Mouse (Mus musculus) heart, adult 8-10 months (tissue): ENCODE data around the gene Rp2. TPM values are rescaled to one million over a fixed set of nuclear protein-coding genes. Genes with fewer than 3 reads are reported as not detected.
"Not testable (repeated sequence)": the region's sequence is repeated elsewhere in the genome, so short reads cannot be mapped to it uniquely, and the experiment has no call there.

ENCODE experiments used
- DNase-seq: peaks from one replicate; pipeline ENCODE4 v3.0.0; 2022; ENCODE audit warnings: low spot score
- total RNA-seq, 4 experiments: library from RNA; stranded (reverse); gene quantifications; 2 replicates each; pipeline ENCODE4 v1.2.4; 2022

Rp2 gene
- total RNA-seq, result 10 to 100 TPM in 2 of 4 experiments, 1 to 10 TPM in 2; 8.4 to 12.2 (median 10.1) TPM

GRCm38 (mm10) chrX:20364391-20365365 is at the start of gene Rp2:
Gene Rp2 (plus strand): TSS chrX:20364481.
- peak; percentile 75 for DNase-seq

GRCm38 (mm10) chrX:20332756-20333155 is 31.5 kb upstream of the Rp2 start:
- no peak for DNase-seq

GRCm38 (mm10) chrX:20335722-20336121 is 28.6 kb upstream of the Rp2 start:
- peak; percentile 17 for DNase-seq

DNA sequence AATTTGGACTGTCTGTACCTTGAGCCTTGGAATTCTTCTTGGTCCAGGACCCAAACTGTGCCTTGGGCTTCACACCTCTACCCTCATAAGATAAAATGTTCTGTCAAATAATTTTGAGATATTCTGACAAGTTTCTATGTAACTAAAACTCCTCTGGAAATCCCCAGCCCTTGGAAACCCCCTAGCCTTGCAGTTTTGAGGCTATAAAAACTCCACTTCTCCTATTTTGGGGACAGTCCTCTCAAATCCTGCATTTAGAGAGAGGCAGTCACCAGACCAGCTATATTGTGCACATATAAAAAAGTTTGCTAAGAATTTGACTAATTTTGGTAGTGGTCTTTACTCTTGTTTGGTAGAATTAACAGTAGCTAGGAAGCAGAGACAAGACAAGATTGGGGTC is 19.3 kb upstream of the Rp2 start:
- DNase-seq, result no peak

DNA sequence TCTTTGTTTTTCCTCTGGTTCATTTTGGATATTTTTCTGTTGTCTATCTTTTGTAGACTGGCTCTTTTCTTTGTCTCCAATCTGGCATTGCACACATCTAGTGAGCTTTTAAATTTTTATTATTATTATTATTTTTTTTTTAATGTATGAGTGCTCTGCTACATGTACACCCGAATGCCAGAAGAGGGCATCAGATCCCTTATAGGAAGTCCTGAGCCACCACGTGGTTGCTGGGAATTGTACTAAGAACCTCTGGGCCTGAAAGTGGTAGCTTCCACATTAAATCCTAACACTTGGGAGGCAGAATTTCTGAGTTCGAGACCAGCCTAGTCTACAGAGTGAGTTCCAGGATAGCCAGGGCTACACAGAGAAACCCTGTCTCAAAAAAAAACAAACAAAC is 17.9 kb upstream of the Rp2 start:
- no peak for DNase-seq

DNA sequence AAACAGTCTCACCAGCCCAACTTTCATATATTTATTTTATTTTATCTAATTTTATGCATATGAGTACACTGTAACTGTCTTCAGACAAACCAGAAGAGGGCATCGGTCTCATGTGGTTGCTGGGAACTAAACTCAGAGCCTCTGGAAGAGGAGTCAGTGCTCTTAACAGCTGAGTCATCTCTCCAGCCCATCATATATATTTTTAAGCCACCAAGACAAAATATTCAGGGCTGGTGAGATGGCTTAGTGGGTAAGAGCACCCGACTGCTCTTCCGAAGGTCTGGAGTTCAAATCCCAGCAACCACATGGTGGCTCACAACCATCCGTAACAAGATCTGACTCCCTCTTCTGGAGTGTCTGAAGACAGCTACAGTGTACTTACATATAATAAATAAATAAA is 14.0 kb upstream of the Rp2 start:
- DNase-seq, result not testable (repeated sequence)

DNA sequence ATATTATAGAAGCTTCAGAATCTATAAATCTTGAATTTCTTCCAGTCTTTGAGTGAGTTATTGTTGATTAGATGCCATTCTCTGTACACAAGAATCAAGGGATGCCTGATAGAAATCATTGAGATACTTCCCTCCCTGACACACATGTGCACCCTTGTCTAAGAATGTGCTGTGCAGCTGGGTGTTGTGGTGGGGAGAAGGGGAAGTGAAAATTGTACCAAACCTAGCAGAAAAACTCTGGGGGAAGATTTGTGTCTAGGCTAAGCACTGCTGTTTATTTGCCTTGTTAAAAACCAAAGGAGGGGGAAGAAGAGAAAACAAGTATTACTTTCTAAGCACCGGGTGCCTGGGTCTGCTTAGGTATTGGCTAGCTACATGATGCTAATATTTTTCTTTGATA is 9.0 kb upstream of the Rp2 start:
- DNase-seq, result no peak

DNA sequence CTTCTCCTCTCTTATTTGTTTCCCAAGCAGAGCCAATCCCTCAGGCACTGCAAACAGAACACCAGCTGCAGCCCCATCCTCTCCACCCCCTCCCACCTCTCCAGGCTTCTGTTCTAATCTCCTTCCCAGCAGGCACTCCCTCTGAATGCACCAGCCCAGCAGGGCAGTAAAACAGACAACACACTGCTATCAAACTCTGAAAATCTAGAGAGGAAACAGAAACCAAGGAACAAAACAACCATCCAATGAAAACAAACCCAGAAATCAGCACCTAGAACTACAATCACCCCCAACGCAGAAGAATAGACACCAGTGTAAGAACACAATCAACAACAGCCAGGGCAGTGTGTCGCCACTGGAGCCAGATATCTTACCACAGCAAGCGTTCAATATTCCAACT is 8.0 kb upstream of the Rp2 start:
- DNase-seq, result no peak

DNA sequence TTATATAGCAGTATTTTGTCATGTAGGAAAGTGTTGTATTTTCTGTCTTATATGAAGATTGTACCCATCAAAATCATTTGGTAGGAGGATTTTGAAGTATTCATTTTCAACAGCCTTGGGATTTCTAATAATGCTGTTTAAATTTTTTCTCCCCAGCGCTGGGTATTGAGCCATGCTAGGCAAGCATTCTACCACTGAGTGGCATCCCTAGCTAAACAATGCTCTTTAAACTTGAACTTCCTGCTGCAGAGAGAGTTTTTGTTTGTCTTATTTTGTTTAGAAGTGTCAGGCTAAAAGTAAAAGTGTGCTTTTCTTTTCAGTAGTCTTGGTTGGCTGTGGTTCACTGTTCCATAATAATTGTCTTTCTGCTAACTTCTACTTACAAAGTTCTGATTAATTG is 1.8 kb downstream of the Rp2 start:
- no peak for DNase-seq

DNA sequence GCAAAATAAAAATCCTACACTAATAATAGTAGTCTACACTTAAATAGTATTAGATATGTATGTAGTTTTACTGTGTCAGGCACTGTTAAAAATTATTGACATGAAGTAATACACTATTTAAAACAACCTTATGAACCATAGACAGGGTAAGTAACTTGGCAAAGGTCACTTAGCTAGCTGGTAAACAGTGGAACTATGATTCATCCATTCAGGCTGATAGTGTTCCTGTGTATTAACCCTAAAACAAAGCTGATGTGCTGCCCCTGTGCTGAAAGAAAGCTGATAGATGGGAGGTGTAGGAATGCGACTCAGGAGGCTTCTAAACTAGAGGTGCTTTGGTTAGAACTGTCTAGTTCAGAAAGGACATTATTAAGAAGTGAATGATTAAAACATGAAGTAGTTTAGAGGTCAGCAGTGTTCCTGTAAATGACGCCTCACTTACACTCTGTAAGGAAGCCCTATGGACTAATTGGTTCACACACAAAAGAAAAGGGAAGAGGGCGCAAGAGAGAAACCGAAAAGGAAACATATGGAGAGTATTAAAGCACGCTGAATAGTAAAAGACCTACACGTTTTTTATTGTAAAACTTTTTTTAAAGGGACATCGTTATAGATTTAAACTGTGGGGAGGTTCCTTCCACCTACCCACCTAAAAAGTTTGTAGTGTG is 15.2 kb downstream of the Rp2 start:
- DNase-seq, result no peak

GRCm38 (mm10) chrX:20382260-20382659 is 18.0 kb downstream of the Rp2 start:
- DNase-seq, result no peak

DNA sequence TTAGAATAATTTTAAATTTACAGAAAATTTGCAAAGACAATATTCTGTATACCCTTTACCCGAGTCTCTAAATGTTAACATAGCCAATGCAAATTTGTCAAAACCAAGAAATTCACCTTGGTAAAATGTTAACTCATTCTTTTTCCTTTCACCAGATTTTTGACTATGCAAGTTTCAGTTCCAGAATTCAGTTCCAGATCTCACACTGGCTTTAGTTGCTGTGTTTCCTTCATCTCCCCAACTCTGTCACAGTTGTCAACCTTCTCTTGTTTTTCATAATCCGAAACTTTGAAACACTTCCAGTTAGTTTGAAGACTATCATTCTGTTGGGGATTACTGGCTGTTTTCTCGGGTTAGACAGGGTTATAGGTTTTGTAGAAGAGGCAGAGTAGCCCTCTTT is 22.7 kb downstream of the Rp2 start:
- DNase-seq, result no peak

GRCm38 (mm10) chrX:20391964-20392363 is 27.7 kb downstream of the Rp2 start:
- peak; percentile 3 for DNase-seq

GRCm38 (mm10) chrX:20392942-20393341 is 28.7 kb downstream of the Rp2 start:
- DNase-seq, result no peak

GRCm38 (mm10) chrX:20404068-20404467 is 39.8 kb downstream of the Rp2 start:
- DNase-seq, result no peak

GRCm38 (mm10) chrX:20406909-20407308 is 42.6 kb downstream of the Rp2 start:
- no peak for DNase-seq

DNA sequence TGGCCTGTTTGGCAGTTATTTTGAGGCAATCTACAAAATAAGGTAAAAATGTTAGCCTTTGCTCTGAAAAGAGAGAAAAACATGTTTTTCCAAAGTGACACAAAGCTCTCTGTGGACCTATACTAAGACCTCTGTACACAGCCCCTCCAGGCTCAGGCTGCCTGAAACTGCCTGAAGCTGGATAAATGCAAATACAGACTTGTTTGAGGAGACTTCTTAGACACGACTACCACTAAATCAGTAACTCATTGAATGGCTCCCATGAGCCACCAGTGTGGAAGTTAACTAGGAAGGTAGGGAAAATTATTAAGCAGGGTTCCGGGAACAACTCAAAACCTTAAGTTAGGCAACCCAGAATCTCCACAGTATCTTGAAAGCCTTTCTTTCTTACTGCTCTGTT is 43.4 kb downstream of the Rp2 start:
- DNase-seq, result no peak

DNA sequence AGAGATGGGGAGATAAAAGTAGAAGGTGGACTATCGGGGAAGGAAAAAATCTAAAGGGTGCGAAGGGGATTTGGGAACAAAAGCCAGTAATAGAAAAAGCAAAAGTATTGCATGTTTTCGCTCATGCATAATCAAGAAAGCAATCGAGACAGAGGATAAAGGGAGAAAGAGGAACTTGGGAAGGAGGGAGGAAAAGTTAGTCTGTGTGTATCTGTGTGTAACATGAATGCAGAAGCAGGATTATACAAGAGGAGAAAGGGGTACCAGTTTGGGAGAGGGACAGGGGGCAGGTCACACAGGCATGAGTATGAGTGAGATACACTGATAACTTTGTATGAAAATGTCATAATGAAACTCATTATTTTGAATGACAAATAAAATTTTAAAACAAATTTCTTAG is 47.1 kb downstream of the Rp2 start:
- no peak for DNase-seq

GRCm38 (mm10) chrX:20412221-20412620 is 47.9 kb downstream of the Rp2 start:
- no peak for DNase-seq

DNA sequence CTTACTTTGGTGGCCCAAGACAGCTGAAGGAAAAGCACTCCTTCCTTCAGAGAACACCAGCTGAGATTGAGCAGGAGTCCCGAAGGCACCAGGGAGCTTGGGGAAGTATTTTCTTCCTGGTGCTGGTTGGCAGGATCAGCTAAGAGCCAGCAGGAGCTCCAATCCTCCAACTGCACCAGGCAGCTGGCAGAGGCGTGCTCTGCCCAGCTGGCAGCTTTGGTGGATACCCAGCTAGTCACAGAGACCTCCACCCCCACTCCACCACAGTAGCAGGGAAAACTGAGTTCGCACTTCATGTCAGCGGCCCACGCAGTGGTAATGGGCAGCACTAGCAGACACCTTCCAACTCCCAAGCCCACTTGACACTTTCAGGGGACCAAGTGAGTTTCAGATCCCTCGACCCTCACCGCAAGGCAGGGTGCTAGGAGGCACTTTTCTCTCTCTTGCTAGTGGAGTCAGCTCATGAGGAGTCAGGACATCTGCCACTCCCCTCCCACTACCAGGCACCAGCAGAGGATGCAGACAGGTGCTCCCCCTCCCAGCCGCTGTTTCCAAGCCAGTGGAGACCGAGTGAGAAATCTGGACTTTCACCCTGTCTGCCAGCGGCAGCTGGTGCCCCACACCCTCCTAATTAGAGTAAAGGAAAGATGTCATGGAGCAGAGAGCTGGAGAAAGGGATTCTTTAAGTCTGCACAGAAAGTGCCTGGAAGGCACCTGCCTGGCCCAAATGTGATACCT is 50.8 kb downstream of the Rp2 start:
- no peak for DNase-seq

- DNase-seq, result no peak
Measured at GRCm38 (mm10) chrX:20418461-20418860, 54.2 kb downstream of the Rp2 start.

DNA sequence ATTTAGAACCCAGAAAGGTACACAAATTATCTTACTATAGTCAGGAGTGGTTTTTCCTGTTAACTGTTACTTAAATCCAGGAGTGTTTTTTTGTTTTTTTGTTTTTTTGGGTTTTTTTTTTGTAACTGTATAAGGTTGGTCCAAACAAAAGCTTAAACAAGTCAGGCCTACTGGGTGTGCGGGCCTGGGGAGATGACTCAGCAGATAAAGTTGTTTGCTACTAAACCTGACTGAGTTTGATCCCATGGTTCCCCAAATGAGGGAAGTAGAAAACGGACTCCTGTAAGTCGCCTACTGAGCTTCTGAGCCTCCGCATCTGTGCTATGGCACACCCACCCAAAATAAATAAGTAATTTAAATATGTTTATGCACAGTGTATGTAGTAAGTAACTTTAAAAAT is 55.3 kb downstream of the Rp2 start:
- DNase-seq, result no peak
